Mouse (Mus musculus): Measurements from ENCODE around the gene Tmem123. TPM values are rescaled to one million over a fixed set of nuclear protein-coding genes. Genes with fewer than 3 reads are reported as not detected.

Gene Tmem123
- total RNA-seq, 2 experiments from 2014 or later = 11.7 to 13.8 TPM

GRCm38 (mm10) chr9:7829531-7830528, 66.0 kb downstream of the Tmem123 start:
- DNase-seq = no peak

GRCm38 (mm10) chr9:7833421-7833820, 69.6 kb downstream of the Tmem123 start:
- no peak for DNase-seq

- DNase-seq = no peak
These were observed 71.5 kb downstream of the Tmem123 start for GRCm38 (mm10) chr9:7835302-7835701.

GRCm38 (mm10) chr9:7836331-7836730, 72.5 kb downstream of the Tmem123 start:
- peak in 1 of 2 experiments; percentile 30 for DNase-seq

GRCm38 (mm10) chr9:7836905-7837805, 73.3 kb downstream of the Tmem123 start, which contains the start of gene Birc2:
Gene Birc2 (minus strand): TSS chr9:7837064.
- peak; percentile 94 to 95 for DNase-seq

GRCm38 (mm10) chr9:7837806-7838440, 74.1 kb downstream of the Tmem123 start:
- DNase-seq = no peak

GRCm38 (mm10) chr9:7841221-7841620, 77.4 kb downstream of the Tmem123 start:
- no peak for DNase-seq

Small RNA genes lying within 50 kb of the gene (microRNA-seq; reads per million reads assigned to microRNA genes)
- 0 reads per million in 2 experiments for gene Mir5618

Other genes starting within 250 kb of the Tmem123 start
- not detected for gene Mmp8, start 205.6 kb upstream of the Tmem123 start, total RNA-seq (2021)
- gene Mmp27, start 192.6 kb upstream of the Tmem123 start, total RNA-seq (2021) = not detected
- gene Mmp20, start 135.8 kb upstream of the Tmem123 start, total RNA-seq (2021) = not detected
- not detected for gene Mmp7, start 72.0 kb upstream of the Tmem123 start, total RNA-seq (2021)
- gene Birc2, start 73.0 kb downstream of the Tmem123 start, total RNA-seq (2021) = 10 to 100 TPM; 35.1 to 38.9 TPM
- gene Birc3, start 109.1 kb downstream of the Tmem123 start, total RNA-seq (2021) = 1 to 10 TPM; 1.4 to 3.2 TPM
- gene Yap1, start 240.6 kb downstream of the Tmem123 start, total RNA-seq (2021) = 10 to 100 TPM; 15.7 to 16.3 TPM

Data from layer of hippocampus, postnatal 36 days (tissue).